ENCODE assay signal across 8 mouse cellular contexts in genomic region chr2:25127206-25127605, GRCm38 (mm10). TPM values are rescaled to one million over a fixed set of nuclear protein-coding genes. Genes with fewer than 3 reads are reported as not detected.
DNase-seq lines count a peak whose midpoint lies in the region; ATAC-seq lines count a peak whose summit lies in the region.

No protein-coding gene starts in this region.

- DNase-seq in adrenal gland, adult (ENCODE audit: inconsistent age in 2 of 2, low spot score in 1 of 2): peak; percentile 62 to 86
- no peak for DNase-seq in adrenal gland, adult 8-10 months
- DNase-seq in cerebellum, adult 9-11 months: peak; percentile 15
- peak; percentile 69 for DNase-seq in gastrocnemius, adult 18-20 months (ENCODE audit: low spot score)
- no peak for DNase-seq in liver, embryonic 11.5 days (ENCODE audit: low spot score)
- peak; percentile 82 for DNase-seq in naive thymus-derived CD4-positive, alpha-beta T cell, adult 2 months (ENCODE audit: low read depth)
- peak; percentile 30 to 33 for DNase-seq in thymus, adult 18-20 months

- H3K36me3 ChIP-seq in hindbrain, embryonic 16.5 days (ENCODE audit: control insufficient read depth, insufficient read depth, low read length): no peaks in the 10 kb centered on the region
- H3K36me3 ChIP-seq in liver, embryonic 11.5 days (ENCODE audit: control insufficient read depth, insufficient read depth, low read length): no peaks in the 10 kb centered on the region

- H3K4me3 ChIP-seq in hindbrain, embryonic 16.5 days (ENCODE audit: low read length): no peak overlapping the region
- H3K4me3 ChIP-seq in liver, embryonic 11.5 days (ENCODE audit: low read depth, low read length): no peak overlapping the region

- no peaks in the 10 kb centered on the region for H3K9me3 ChIP-seq in hindbrain, embryonic 16.5 days (ENCODE audit: control insufficient read depth, low read length)
- no peaks in the 10 kb centered on the region for H3K9me3 ChIP-seq in liver, embryonic 11.5 days (ENCODE audit: control insufficient read depth, low read length)

- peak overlapping the region; percentile 62 for H3K27ac ChIP-seq in hindbrain, embryonic 16.5 days (ENCODE audit: low read depth, low read length)
- no peak overlapping the region; the same call in 1 of the 2 replicates for H3K27ac ChIP-seq in liver, embryonic 11.5 days (ENCODE audit: low read depth, low read length)

- peaks cover 13% of the 10 kb centered on the region for H3K4me1 ChIP-seq in hindbrain, embryonic 16.5 days (ENCODE audit: control insufficient read depth, insufficient read depth, low read depth, low read length)
- peaks cover 32% of the 10 kb centered on the region for H3K4me1 ChIP-seq in liver, embryonic 11.5 days (replicated peaks; ENCODE audit: control insufficient read depth, insufficient read depth, low read length)

- ATAC-seq in hindbrain, embryonic 16.5 days: no peak
- peak; percentile 56 for ATAC-seq in liver, embryonic 11.5 days (replicated peaks; ENCODE audit: low FRiP score)

- WGBS in hindbrain, embryonic 16.5 days: 39% methylated on average over 5 of the region's 5 CpGs
- 40% methylated on average over 5 of the region's 5 CpGs for WGBS in liver, embryonic 11.5 days

- no peak overlapping the region for H3K9ac ChIP-seq in hindbrain, embryonic 16.5 days (ENCODE audit: low read depth, low read length)
- no peak overlapping the region for H3K9ac ChIP-seq in liver, embryonic 11.5 days (ENCODE audit: low read depth, low read length)

- no peaks in the 10 kb centered on the region for H3K27me3 ChIP-seq in hindbrain, embryonic 16.5 days (replicated peaks; ENCODE audit: control insufficient read depth, insufficient read depth, low read length)
- H3K27me3 ChIP-seq in liver, embryonic 11.5 days (replicated peaks; ENCODE audit: control insufficient read depth, insufficient read depth, low read length): no peaks in the 10 kb centered on the region

- H3K4me2 ChIP-seq in hindbrain, embryonic 16.5 days (ENCODE audit: low read length): no peak overlapping the region
- no peak overlapping the region for H3K4me2 ChIP-seq in liver, embryonic 11.5 days

RNA-seq across cellular contexts. Expression of gene Noxa1, which starts 32.3 kb away (rescaled TPM):
- not detected for total RNA-seq in adrenal gland, adult 8-10 months (2022)
- total RNA-seq in gastrocnemius, adult 18-20 months (2021): not detected
- polyA plus RNA-seq in hindbrain, embryonic 16.5 days (2015; fragmentation: Nextera tagmentation; extraction: Ambion mirVana): not detected in 2 replicates
- polyA plus RNA-seq in liver, embryonic 11.5 days (2014; fragmentation: Nextera tagmentation; extraction: Ambion mirVana): 0.69 and 1.0 TPM in 2 replicates

RNA-seq across cellular contexts. Expression of gene Entpd8, which starts 47.1 kb away (rescaled TPM):
- total RNA-seq in adrenal gland, adult 8-10 months (2022): under 1 TPM in 1 of 4 experiments, not detected in 3; 0.27 TPM
- not detected for total RNA-seq in gastrocnemius, adult 18-20 months (2021)
- polyA plus RNA-seq in hindbrain, embryonic 16.5 days (2015; fragmentation: Nextera tagmentation; extraction: Ambion mirVana): not detected in 2 replicates
- polyA plus RNA-seq in liver, embryonic 11.5 days (2014; fragmentation: Nextera tagmentation; extraction: Ambion mirVana): 0.90 and 1.7 TPM in 2 replicates

RNA-seq across cellular contexts. Expression of gene Nrarp, which starts 53.4 kb away (rescaled TPM):
- 1 to 10 TPM; 2.4 to 3.5 (median 2.7) TPM for total RNA-seq in adrenal gland, adult 8-10 months (2022)
- 1 to 10 TPM; 3.4 to 8.6 TPM for total RNA-seq in gastrocnemius, adult 18-20 months (2021)
- polyA plus RNA-seq in hindbrain, embryonic 16.5 days (2015; fragmentation: Nextera tagmentation; extraction: Ambion mirVana): 13.6 and 16.3 TPM in 2 replicates
- 6.5 and 7.6 TPM in 2 replicates for polyA plus RNA-seq in liver, embryonic 11.5 days (2014; fragmentation: Nextera tagmentation; extraction: Ambion mirVana)

Comparison
In these comparisons a context has a peak if more than half of its experiments do, and no peak if none do; other contexts are left out.
1. DNase-seq: peak in adrenal gland, adult (2 of 2), cerebellum, adult 9-11 months (single experiment), gastrocnemius, adult 18-20 months (single experiment), naive thymus-derived CD4-positive, alpha-beta T cell, adult 2 months (single experiment) and thymus, adult 18-20 months (2 of 2); none in adrenal gland, adult 8-10 months (single experiment) and liver, embryonic 11.5 days (single experiment).